Mouse (Mus musculus): ENCODE measurements around the gene H2afj. TPM values are rescaled to one million over a fixed set of nuclear protein-coding genes. Genes with fewer than 3 reads are reported as not detected.

H2afj gene
- polyA plus RNA-seq, 1 experiment from 2014 or later, result 104 TPM

Small RNA genes lying within 50 kb of the gene (microRNA-seq; reads per million reads assigned to microRNA genes)
- not detected for gene Gm44364

Other genes starting within 250 kb of the H2afj start
- 5.3 and 5.7 TPM in 2 replicates for gene Plbd1, start 146.3 kb upstream of the H2afj start, polyA plus RNA-seq (2015; fragmentation: Nextera tagmentation; extraction: Ambion mirVana)
- 0.06 and 0.11 TPM in 2 replicates for gene Gucy2c, start 26.5 kb upstream of the H2afj start, polyA plus RNA-seq (2015; fragmentation: Nextera tagmentation; extraction: Ambion mirVana)
- 0.55 and 0.81 TPM in 2 replicates for gene Hist4h4, start 3.8 kb upstream of the H2afj start, polyA plus RNA-seq (2015; fragmentation: Nextera tagmentation; extraction: Ambion mirVana)
- gene BC049715, start 19.4 kb downstream of the H2afj start, polyA plus RNA-seq (2015; fragmentation: Nextera tagmentation; extraction: Ambion mirVana), result 1.6 and 1.9 TPM in 2 replicates
- gene Wbp11, start 20.0 kb downstream of the H2afj start, polyA plus RNA-seq (2015; fragmentation: Nextera tagmentation; extraction: Ambion mirVana), result 110 and 122 TPM in 2 replicates
- 2.4 and 2.5 TPM in 2 replicates for gene Smco3, start 27.2 kb downstream of the H2afj start, polyA plus RNA-seq (2015; fragmentation: Nextera tagmentation; extraction: Ambion mirVana)
- gene Art4, start 49.5 kb downstream of the H2afj start, polyA plus RNA-seq (2015; fragmentation: Nextera tagmentation; extraction: Ambion mirVana), result 5.6 and 6.4 TPM in 2 replicates
- 226 and 274 TPM in 2 replicates for gene Mgp, start 67.6 kb downstream of the H2afj start, polyA plus RNA-seq (2015; fragmentation: Nextera tagmentation; extraction: Ambion mirVana)
- 0.22 and 0.23 TPM in 2 replicates for gene Erp27, start 113.9 kb downstream of the H2afj start, polyA plus RNA-seq (2015; fragmentation: Nextera tagmentation; extraction: Ambion mirVana)
- gene Pde6h, start 115.6 kb downstream of the H2afj start, polyA plus RNA-seq (2015; fragmentation: Nextera tagmentation; extraction: Ambion mirVana), result 0.49 and 0.55 TPM in 2 replicates
- gene Arhgdib, start 133.7 kb downstream of the H2afj start, polyA plus RNA-seq (2015; fragmentation: Nextera tagmentation; extraction: Ambion mirVana), result 67.6 and 69.5 TPM in 2 replicates

Measured in kidney, embryonic 16.5 days (tissue).